Mouse (Mus musculus) left cerebral cortex, adult 9 months (tissue): Measurements from ENCODE around the gene Sf3a2.

ENCODE experiments used
- DNase-seq, 2 experiments: peaks; one replicate each; pipeline ENCODE4 v3.0.0; 2022; ENCODE audit warnings: low spot score in 2 of 2

Sf3a2 gene

DNA sequence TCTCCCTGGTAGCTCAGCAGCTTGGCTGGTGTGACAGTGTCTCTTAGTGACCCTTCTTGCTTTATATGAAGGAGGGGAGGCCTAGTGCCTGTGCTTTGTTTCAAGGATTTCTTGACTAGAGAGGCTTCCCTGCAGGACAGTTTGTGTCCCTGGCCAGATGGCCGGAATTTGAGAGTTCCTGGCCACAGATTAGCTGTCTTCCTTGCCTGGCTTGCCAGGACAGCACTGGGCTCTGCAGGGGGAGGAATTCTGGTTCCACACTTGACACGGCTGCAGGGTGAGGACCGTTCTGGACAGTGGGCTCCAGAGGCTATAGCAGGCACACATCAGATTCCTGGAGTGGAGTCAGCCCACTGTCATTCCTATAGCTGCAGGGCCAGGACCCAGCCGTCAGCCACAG, 22.3 kb upstream of the Sf3a2 start:
- DNase-seq = no peak

DNA sequence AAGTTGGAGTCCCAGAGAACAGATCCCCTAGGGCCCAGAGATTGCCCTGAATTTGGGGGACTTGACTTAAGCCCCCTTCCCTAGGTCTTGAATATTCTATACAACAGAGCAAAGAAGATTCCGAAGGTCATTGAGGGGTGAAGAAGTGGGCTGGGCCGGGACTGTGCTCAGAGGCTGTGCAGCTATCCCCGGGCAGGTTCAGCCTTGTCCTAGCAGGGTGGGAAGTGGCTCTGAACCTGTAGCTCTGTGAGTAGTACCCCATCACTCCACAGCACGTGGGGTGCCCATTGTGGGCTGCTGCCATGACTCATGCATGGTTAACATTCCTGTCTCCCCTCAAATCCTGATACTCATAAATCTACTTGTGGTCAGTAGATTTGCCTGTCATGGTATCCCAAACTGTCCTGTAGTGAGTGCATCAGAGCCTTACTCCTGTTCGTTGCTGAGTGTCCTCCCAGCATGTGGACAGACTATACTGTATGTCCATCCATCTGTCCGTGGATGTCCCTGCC, 21.6 kb upstream of the Sf3a2 start:
- no peak for DNase-seq

DNA sequence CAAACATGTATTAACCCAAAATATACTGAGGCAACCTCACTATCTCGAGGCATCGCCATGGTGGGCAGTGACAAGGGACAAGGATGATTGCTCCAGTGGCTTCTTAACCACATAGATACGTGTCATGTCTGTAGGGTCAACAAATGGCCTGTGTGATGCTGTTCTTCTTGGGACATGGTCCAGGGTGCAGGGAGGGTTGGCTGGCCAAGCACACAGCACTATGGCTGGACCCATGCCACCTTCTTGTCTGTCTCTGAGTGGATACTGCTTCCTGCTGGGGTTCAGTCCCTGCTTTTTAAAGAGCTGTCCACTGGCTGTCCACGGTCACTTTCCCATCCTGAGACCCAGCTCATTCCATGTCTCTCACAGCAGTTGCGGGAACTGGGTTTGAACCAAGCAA, 20.9 kb upstream of the Sf3a2 start:
- no peak for DNase-seq

DNA sequence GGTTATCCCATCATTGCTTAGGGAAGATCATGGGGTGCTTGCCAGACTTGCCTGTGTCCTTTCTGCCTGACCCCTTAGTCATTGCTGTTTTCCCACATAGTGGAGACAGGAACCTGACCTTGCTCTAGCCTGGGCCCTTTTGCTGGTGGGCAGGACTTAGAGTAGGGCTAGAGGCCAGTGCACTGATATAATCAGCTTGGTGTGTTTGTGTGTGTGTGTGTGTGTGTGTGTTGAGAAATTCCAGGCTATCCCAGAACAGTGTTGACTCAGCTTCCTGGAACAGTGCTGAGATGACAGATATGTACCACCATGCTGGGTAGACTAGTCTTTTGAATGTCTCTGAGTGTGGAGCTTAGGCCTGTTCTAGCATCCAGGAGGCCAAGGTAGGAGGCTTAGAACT, 18.4 kb upstream of the Sf3a2 start:
- no peak for DNase-seq

DNA sequence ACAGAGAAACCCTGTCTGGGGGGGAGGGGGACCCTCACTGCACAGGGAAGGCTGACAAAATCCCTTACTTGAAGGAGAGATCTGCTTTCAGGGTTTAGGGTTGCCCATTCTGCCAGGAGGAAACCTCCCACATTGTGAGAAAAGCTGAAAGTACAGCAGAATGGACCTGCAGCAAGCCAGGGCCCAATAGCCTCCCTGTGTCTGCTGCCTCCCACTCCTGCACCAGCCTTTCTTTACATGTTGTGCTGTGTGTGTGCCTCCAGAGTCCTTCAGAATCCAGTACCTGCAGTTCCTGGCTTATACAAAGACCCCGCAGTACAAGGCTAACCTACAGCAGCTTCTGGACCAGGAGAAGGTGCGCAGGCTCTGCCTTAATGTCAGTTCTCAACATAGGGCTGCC, 13.7 kb upstream of the Sf3a2 start:
- DNase-seq = peak in 1 of 2 experiments; percentile 47

DNA sequence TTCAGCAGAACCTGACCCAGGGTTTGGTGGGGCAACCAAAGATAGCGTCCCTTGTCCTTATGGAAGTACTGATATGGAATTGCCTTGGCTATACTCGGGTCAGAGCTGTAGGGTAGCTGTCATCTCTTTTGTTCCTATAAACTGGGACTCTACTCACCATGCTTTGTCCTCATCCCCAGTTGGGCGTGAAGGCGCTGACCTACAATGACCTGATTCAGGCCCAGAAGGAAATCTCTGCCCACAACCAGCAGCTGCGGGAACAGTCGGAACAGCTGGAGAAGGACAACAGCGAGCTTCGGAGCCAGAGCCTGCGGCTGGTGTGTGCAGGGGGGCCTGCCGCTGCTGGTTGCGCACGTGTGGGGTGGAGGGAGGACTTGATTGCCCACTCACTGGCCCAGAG, 13.1 kb upstream of the Sf3a2 start:
- no peak for DNase-seq

DNA sequence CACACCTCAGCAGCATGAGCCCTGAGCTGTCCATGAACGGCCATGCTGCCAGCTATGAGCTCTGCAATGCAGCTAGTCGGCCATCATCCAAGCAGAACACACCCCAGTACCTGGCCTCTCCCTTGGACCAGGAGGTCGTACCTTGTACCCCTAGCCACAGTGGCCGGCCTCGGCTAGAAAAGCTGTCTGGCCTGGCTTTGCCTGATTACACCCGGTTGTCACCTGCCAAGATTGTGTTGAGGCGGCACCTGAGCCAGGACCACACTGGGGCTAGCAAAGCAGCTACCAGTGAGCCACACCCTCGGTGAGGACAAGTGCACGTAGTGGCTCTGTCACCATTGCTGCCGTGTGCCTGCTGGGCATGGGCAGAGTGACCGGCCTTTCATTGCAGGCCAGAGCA, 12.0 kb upstream of the Sf3a2 start:
- no peak for DNase-seq

DNA sequence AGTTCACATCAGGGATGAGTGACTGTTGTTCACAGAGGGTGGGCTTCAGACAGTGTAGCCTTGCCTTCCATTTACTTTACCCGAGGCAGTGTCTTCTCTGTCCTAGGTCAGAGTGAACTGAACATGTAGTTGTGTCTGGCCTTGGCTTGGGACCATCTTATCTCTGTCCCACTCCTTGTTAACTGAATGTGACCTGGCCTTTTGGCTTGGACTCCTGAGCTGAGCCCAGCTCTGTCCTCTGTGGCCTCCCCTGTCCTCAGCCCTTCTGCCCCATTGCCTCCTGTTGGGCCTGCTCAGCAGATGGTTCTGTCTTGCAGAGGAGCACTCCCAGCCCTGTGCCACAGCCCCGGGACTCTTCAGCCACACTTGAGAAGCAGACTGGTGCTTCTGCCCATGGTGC, 10.5 kb upstream of the Sf3a2 start:
- no peak for DNase-seq

DNA sequence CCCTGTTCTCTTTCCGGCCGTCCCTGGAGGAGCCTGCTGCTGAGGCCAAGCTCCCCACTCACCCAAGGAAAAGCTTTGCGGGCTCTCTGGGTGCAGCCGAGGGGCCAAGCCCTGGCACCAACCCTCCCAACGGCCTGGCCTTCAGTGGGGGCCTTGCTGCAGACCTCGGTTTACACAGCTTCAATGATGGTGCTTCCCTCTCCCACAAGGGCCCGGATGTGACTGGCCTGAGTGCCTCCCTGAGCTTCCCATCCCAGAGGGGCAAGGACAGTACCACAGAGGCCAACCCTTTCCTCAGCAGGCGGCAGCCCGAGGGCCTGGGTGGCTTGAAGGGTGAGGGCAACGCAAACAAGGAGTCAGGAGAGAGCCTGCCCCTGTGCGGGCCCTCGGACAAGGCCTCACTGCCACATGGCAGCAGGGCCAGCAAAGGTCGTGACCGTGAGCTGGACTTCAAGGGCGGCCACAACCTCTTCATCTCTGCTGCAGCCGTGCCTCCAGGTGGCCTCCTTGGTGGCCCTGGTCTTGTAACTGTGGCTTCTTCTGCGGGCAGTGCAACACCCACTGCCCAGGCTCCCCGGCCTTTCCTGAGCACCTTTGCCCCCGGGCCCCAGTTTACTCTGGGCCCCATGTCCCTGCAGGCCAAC, 7.1 kb upstream of the Sf3a2 start:
- DNase-seq = no peak

DNA sequence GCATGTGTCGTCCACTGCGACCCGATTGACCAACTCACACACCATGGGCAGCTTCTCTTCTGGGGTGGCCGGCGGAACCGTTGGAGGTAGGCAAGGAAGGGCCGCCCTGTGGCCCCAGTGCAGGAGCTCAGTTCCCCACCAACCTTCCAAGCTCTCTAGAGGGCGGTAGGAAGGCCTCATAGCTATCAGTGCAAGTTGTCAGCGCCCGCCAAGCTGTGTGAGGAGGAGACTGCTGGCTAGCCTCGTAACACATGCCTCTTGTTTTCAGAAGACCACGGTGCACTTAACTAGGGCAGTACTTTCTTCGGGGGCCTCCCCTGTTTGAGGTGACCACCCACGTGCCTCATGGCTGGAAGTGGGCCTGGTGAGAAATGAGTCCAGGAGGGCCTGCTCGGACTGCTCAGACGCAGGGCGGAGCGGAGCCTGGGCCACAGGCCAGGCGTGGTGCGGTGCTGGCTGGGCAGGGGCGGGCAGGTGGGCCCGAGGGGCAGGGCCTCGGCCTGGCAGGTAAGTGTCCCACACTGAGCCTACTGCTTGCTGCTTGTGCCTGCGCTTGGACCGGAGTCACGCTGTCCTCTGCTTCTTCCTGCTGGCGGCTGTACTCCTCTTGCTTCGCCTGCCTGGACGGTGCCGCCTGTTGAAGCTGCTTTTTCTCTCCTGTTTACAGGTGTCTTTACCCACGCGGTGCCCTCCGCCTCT, 6.4 kb upstream of the Sf3a2 start:
- DNase-seq = peak in 1 of 2 experiments; percentile 50

DNA sequence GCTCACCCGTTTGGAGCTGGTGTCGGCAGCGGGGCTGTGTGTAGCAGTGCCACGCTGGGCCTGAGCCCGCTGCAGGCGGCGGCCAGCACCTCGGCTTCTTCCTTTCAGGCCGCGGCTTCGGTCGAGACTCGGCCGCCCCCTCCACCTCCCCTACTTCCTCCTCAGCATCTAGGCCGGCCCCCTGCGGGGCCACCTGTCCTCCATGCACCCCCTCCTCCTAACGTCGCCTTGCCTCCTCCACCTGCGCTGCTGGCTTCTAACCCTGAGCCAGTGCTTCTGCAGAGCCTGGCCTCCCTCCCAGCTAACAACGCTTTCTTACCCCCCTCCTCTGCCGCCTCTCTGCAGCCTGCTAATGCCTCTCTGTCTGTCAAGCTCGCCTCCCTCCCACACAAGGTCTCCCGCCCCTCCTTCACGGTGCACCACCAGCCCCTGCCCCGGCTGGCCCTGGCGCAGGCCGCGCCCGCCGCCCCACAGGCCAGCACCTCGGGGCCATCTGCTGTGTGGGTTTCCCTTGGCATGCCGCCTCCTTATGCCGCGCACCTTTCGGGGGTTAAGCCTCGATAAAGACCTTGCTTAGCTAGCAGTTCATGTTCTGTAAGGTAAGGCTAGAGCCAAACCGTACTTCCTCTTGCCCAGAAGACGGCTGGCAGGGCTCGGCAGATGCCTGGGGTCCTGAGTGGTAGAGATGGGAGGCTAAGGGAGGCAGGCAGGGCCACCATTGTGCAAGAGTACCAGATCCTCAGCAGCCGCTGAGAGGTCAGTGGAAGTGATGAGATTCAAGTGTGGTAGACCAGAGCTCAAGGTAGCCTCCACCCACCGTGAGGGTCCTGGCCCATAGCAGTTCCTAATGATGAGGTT, 5.6 kb upstream of the Sf3a2 start:
- DNase-seq = no peak

DNA sequence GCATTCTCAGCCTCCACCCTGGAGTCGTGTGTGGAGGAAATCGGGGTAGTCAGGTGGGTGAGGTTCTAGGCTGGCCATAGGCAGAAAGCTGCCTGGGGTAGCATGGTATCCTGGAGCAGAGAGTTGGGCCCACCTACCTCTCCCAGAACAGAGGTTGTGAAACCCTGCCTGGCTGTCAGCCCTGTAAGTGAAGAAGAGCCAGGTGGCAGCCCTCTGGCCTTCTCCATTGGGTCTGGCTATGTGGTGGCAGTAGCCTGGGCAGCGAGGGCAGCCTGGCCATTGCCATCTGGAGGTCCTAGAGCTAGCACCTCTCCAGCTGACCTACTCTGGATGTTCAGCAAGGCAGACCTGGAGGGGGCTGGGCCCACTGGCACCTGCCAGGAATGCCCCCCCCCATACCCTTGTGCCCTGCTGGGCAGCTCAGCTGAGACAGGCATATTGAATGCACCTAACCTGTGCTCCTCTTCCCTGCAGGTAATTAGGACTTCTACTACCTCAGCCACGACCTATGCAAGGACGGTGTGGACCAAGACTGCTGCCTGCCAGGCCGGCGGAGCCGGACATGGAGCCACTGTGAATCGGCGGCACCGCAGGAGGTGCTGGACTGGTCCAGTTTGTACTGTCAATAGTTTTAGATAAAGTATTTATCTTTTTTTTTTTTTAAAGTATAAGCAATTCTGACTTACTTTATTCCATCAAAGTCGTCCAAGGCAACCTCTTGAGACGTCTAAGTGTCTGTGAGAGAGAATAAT, 4.8 kb upstream of the Sf3a2 start:
- no peak for DNase-seq

DNA sequence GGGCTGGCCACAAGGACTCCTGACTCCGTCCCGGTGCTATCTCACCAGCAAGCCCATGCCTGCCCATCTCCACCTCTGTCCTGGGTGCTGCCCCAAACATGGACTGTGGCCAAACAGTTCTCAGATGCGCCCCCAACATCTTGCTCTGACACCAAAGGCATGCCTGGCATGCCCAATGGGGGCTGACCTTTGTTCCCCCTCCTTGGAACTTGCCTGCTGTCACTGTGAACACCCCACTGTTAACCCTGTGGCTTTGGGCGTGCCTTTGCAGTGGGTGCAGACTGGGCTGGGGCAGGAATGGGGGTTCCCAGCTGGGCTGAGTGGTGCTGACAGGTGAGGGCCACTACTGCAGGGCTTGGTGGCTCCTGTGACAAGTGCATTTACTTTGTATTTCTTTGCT, 4.2 kb upstream of the Sf3a2 start:
- no peak for DNase-seq

DNA sequence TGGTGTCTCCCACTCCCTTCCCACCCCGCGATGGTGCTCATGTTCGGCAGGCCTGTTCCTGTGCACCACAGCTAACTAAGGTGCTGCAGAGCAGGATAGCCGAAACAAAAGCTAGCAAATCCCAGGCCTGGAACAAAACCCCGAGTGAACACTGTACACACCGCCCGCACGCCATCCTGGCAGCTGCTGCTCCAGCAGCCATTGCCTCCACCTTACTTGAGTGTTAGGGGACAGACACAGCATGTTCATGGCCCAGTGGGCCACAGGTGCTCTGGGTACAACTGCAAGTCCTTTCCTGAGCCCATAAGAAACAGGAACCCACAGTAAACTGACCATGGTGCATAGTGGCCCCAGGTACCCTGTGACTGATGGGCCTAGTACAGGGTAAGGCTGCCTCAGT, 3.2 kb upstream of the Sf3a2 start:
- no peak for DNase-seq

DNA sequence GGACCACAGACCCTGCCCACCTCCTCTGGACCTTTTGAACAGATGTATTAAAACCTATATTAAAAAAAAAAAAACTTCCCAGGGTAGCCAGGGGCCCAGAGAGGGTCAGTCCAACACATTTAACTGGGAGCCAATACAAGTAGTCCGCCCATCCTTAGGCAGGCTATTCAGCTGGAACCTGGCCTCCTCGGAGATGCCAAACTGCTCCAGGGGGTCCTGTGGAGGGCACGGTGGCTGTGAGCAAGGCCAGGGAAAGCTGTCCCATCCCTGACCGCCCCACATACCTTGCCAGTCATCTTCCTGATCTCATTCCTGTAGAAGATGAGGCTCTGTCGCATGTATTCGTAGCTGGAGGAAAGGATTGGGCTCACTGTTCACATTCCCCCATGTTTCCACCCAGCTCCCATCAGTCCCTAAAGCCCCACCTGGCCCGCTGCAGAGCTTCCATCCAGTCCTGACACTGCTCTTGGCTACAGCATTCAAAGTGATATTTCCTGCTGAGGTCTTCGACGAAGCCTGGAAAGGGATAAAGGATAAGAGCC, 1.6 kb upstream of the Sf3a2 start:
- no peak for DNase-seq

DNA sequence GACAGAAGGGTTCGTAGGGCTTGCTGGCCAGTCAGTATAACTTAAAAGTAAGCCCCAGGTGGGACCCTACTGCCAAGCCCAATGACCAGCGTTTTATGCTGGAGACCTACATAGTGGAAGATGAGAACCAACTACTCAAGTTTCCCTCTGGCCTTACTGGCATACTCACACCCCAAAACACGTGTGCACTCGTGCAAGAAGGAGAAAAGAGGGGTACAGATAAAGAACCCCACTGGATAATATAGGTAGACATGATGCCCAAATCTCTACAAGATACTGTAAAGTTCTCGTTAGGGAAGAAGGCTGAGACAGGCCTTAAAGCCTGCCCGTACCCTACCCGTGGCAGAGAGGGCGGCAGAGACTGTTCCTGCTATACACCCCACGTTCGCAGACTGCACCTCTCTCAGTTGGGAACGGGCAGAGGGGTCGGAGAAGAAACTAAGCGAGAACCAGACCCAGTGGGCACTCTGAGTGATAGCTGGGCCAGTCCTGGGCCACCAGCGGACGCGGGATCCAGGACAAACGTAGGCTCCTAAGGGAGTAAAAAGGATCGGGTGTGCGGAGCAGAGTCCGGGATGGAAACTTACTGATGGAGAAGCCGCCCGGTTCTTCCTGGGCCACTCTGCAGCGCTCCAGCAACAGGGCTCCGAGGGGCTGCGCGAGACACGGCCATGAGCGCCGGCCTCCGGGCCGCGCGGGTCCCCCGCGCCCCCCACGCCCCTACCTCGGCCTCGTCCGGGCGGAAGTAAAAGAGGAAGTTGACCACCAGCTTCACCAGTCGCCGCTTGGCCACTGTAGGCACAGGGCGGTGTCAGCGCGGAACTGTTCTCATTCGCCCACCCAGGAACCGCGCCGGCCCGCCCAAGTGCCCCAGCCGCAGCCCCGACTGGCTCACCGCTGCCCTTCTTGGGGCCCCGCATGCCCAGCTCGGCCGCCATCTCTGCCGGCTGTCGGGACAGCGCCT, 530 bp upstream of the Sf3a2 start:
- DNase-seq = no peak

DNA sequence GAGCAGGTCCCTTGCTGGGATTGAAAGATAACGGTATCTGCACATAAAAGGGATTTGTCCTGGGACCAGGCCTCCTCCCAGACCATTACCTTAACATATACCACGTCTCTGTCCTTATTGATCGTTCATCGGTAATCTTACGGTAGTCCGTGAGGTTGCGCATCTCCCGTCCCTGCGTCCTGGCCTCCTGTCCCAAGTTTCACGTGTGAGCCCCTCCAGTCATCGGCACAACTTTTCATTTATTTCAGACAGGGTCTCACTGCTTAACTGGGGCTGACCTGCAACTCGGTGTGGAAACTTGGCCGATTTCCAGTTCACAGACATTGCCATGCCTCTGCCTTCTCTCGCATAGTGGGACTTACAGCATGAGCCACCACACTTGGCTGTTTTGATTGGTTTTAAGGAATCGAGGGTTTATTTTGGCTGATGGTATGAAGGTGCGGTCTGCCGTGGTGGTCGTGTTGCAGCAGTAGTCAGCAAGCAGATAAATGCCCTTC, 1.1 kb downstream of the Sf3a2 start:
- no peak for DNase-seq

DNA sequence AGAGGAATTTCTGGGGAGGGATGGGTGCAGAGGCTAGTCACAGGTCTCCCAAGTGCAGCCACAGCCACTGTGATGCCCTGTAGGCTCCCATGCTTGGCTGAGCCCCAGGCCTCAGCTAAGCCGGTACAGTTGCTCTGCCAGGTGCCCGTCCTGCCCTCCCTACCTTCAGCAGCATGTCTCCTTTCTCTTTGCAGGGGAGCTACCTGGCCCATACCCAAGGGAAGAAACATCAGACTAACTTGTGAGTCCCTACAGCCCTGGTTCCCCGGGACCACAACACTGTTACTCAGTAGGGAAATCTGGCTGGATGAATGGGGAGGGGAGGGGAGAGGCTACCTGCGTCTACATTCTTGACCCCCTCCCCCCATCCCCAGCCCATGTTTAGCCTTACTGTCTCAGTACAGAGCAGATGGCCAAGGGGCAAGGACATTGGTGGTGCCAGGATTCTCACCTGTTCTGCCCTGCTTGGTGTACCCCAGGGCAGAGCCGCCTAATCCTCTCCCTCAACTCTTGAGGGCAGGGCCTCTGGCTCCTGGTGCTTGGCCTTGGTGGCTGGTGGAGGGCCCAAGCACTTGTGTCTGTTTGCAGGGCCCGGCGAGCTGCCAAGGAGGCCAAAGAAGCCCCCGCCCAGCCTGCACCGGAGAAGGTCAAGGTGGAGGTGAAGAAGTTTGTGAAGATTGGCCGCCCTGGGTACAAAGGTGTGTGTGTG, 4.4 kb downstream of the Sf3a2 start:
- DNase-seq = no peak

DNA sequence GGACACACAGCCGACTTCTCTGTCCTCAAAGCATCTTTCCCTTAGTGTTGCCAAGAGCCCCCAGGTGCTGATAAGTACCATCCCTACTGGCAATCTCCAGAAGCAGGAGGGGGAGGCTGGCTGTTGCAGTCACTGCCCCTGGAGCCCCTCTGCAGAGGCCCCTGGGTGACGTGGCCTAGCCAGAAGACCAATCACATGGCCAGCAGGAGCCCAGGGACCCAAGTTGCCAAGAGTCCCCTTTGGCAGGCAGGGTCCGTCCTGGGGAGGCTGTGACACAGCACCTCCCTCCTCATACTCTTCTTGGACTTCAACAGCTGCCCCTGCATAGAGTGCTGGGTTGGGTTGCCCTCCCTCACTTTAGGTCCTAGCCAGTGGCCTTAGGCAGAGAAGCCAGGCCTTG, 5.0 kb downstream of the Sf3a2 start:
- DNase-seq = no peak

DNA sequence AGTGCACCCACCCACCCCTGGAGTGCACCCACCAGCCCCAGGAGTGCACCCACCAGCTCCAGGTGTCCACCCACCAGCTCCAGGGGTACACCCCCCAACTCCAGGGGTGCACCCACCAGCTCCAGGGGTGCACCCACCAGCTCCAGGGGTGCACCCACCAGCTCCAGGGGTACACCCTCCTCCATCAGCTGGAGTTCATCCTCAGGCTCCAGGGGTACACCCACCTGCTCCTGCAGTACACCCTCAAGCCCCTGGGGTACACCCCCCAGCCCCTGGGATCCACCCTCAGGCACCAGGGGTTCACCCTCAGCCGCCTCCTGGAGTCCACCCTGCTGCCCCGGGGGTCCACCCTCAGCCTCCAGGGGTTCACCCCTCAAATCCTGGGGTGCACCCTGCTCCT, 6.3 kb downstream of the Sf3a2 start:
- DNase-seq = no peak
